Mouse (Mus musculus) CH12.LX (cell line): ENCODE data around the gene Ptp4a2. TPM values are rescaled to one million over a fixed set of nuclear protein-coding genes. Genes with fewer than 3 reads are reported as not detected.

Experiments used
- DNase-seq: peaks from one replicate; pipeline ENCODE4 v3.0.0-alpha.2; 2013; ENCODE audit errors: extremely low read depth
- H3K27ac ChIP-seq: 2 replicates; pipeline ENCODE4 v1.5.1; 2012; ENCODE audit warnings: low read depth, mild to moderate bottlenecking, control low read depth, moderate library complexity; ENCODE audit not compliant: insufficient read depth
- H3K27me3 ChIP-seq: replicated peaks from 2 replicates; pipeline ENCODE3; 2012; ENCODE audit warnings: inconsistent platforms
- H3K36me3 ChIP-seq, 2 experiments: replicated peaks in 1 of 2; 2 replicates each; pipeline versions ENCODE3 to v1.6.1; 2012; ENCODE audit warnings: inconsistent platforms in 1 of 2, low read length in 1 of 2, mild to moderate bottlenecking in 1 of 2, mixed read lengths in 1 of 2, moderate library complexity in 1 of 2; ENCODE audit not compliant: control insufficient read depth in 1 of 2, insufficient read depth in 1 of 2
- H3K4me1 ChIP-seq, 2 experiments: 2 replicates each; pipeline ENCODE4 v1.6.1; 2012; ENCODE audit warnings: inconsistent platforms in 1 of 2, moderate library complexity in 1 of 2; ENCODE audit not compliant: insufficient read depth in 2 of 2, control insufficient read depth in 1 of 2
- H3K4me2 ChIP-seq: 2 replicates; pipeline ENCODE4 v1.6.1; 2012; ENCODE audit warnings: low read depth, mild to moderate bottlenecking, control low read depth; ENCODE audit not compliant: poor library complexity, insufficient read depth, severe bottlenecking
- H3K4me3 ChIP-seq, 3 experiments: fragments of 150-350 bp in 1 of 3; sonication (generic) in 1 of 3; replicated peaks in 1 of 3; 2 replicates each; pipeline versions ENCODE3 to v1.5.1; 2011 to 2012; ENCODE audit warnings: low read depth in 2 of 3, low read length in 2 of 3, mild to moderate bottlenecking in 2 of 3, moderate library complexity in 2 of 3, control low read depth in 1 of 3, improper control_type of control experiment in 1 of 3, inconsistent platforms in 1 of 3, mixed read lengths in 1 of 3; ENCODE audit not compliant: poor library complexity in 1 of 3
- H3K79me2 ChIP-seq: replicated peaks from 2 replicates; pipeline ENCODE4 v1.6.1; 2012; ENCODE audit warnings: mild to moderate bottlenecking, moderate library complexity; ENCODE audit not compliant: control insufficient read depth, poor library complexity, insufficient read depth, severe bottlenecking; ENCODE audit errors: extremely low read depth
- H3K9ac ChIP-seq: 2 replicates; pipeline ENCODE4 v1.6.1; 2012; ENCODE audit warnings: low read depth, mild to moderate bottlenecking, control low read depth, moderate library complexity; ENCODE audit not compliant: insufficient read depth
- H3K9me3 ChIP-seq: replicated peaks from 2 replicates; pipeline ENCODE3; 2012; ENCODE audit warnings: low read length, inconsistent platforms, mixed read lengths
- BHLHE40 ChIP-seq: IDR thresholded peaks from 2 replicates; pipeline ENCODE4 v1.6.1; 2011; ENCODE audit warnings: mild to moderate bottlenecking, low read depth, low read length, improper control_type of control experiment
- CHD2 ChIP-seq: IDR thresholded peaks from 2 replicates; pipeline ENCODE4 v1.6.1; 2011; ENCODE audit warnings: low read length, improper control_type of control experiment
- E2F4 ChIP-seq: IDR thresholded peaks from 2 replicates; pipeline ENCODE4 v1.6.1; 2011; ENCODE audit warnings: low read depth, low read length, improper control_type of control experiment; ENCODE audit not compliant: insufficient replicate concordance
- EP300 ChIP-seq: IDR thresholded peaks from 2 replicates; pipeline ENCODE4 v1.6.1; 2011; ENCODE audit warnings: low read length, improper control_type of control experiment
- HCFC1 ChIP-seq: IDR thresholded peaks from 2 replicates; pipeline ENCODE4 v1.6.1; 2012; ENCODE audit warnings: low read depth, mild to moderate bottlenecking, inconsistent platforms, low read length, improper control_type of control experiment
- IRF4 ChIP-seq: IDR thresholded peaks from 2 replicates; pipeline ENCODE4 v1.6.1; 2014; ENCODE audit warnings: low read depth, mild to moderate bottlenecking, inconsistent platforms, low read length, improper control_type of control experiment
- MAFK ChIP-seq: IDR thresholded peaks from 2 replicates; pipeline ENCODE4 v1.6.1; 2011; ENCODE audit warnings: low read length, improper control_type of control experiment; ENCODE audit not compliant: insufficient replicate concordance
- MAX ChIP-seq: IDR thresholded peaks from 2 replicates; pipeline ENCODE4 v1.6.1; 2011; ENCODE audit warnings: low read length, improper control_type of control experiment
- MAZ ChIP-seq: IDR thresholded peaks from 2 replicates; pipeline ENCODE4 v1.6.1; 2012; ENCODE audit warnings: low read depth, mild to moderate bottlenecking, inconsistent platforms, low read length, improper control_type of control experiment, moderate library complexity
- MEF2A ChIP-seq: IDR thresholded peaks from 2 replicates; pipeline ENCODE4 v1.6.1; 2014; ENCODE audit warnings: low read depth, mild to moderate bottlenecking, inconsistent platforms, low read length, improper control_type of control experiment, borderline replicate concordance
- MYC ChIP-seq: IDR thresholded peaks from 2 replicates; pipeline ENCODE4 v1.6.1; 2011; ENCODE audit warnings: low read depth, mild to moderate bottlenecking, improper control_type of control experiment, low read length
- NRF1 ChIP-seq: IDR thresholded peaks from 2 replicates; pipeline ENCODE4 v1.6.1; 2014; ENCODE audit warnings: low read depth, mild to moderate bottlenecking, inconsistent platforms, low read length, improper control_type of control experiment, moderate library complexity
- PAX5 ChIP-seq: IDR thresholded peaks from 2 replicates; pipeline ENCODE4 v1.6.1; 2012; ENCODE audit warnings: low read length, inconsistent platforms, mixed read lengths
- POLR2A ChIP-seq: IDR thresholded peaks from 2 replicates; pipeline ENCODE4 v1.6.1; 2011; ENCODE audit warnings: low read depth, mild to moderate bottlenecking, improper control_type of control experiment, low read length
- POLR2AphosphoS2 ChIP-seq: IDR thresholded peaks from 2 replicates; pipeline ENCODE4 v1.6.1; 2011; ENCODE audit warnings: low read depth, low read length, improper control_type of control experiment
- SIN3A ChIP-seq: IDR thresholded peaks from 2 replicates; pipeline ENCODE4 v1.6.1; 2012; ENCODE audit warnings: low read length, improper control_type of control experiment, inconsistent platforms
- TBP ChIP-seq: conservative IDR thresholded peaks from 2 replicates; pipeline ENCODE4 v1.6.1; 2011; ENCODE audit warnings: low read depth, low read length, improper control_type of control experiment
- UBTF ChIP-seq: IDR thresholded peaks from 2 replicates; pipeline ENCODE4 v1.6.1; 2012; ENCODE audit warnings: low read depth, mild to moderate bottlenecking, inconsistent platforms, low read length, improper control_type of control experiment, moderate library complexity
- USF1 ChIP-seq: IDR thresholded peaks from 2 replicates; pipeline ENCODE4 v1.6.1; 2014; ENCODE audit warnings: low read depth, mild to moderate bottlenecking, inconsistent platforms, low read length, improper control_type of control experiment
- USF2 ChIP-seq: conservative IDR thresholded peaks from 2 replicates; pipeline ENCODE4 v1.6.1; 2011; ENCODE audit warnings: low read depth, low read length, improper control_type of control experiment
- ZKSCAN1 ChIP-seq: IDR thresholded peaks from 2 replicates; pipeline ENCODE4 v1.6.1; 2012; ENCODE audit warnings: low read depth, inconsistent platforms, low read length, improper control_type of control experiment, borderline replicate concordance
- ZMIZ1 ChIP-seq: IDR thresholded peaks from 2 replicates; pipeline ENCODE4 v1.6.1; 2012; ENCODE audit warnings: low read depth, mild to moderate bottlenecking, inconsistent platforms, low read length, improper control_type of control experiment
- ZNF384 ChIP-seq: IDR thresholded peaks from 2 replicates; pipeline ENCODE4 v1.6.1; 2012; ENCODE audit warnings: low read depth, low read length, improper control_type of control experiment, inconsistent platforms
- dilution Hi-C: fragments of 300-500 bp; cut with MboI; formaldehyde crosslinking; loops from 2 replicates; pipeline ENCODE4 v1.14.3; 2020; ENCODE audit warnings: low sequenced_read_pairs; ENCODE audit not compliant: extremely low pct_unique_long_range_greater_than_20kb, extremely low pct_ligation_motif_present
- in situ Hi-C: fragments of 300-500 bp; cut with MboI; formaldehyde crosslinking; loops from 3 replicates; pipeline ENCODE4 v1.14.3; 2019; ENCODE audit warnings: low sequenced_read_pairs, low pct_ligation_motif_present, low pct_unique_long_range_greater_than_20kb, mixed read lengths
- polyA plus RNA-seq: library from polyadenylated mRNA; unstranded; fragments of >175 nt; gene quantifications from 2 replicates; pipeline ENCODE4 v1.2.1, GENCODE M21; 2012; ENCODE audit warnings: low read depth; ENCODE audit not compliant: insufficient read length
- total RNA-seq, 2 experiments: library from RNA; depleted of rRNA; stranded (reverse); fragments of 300-350 nt in 1 of 2; fragments of >200 nt in 1 of 2; gene quantifications; 2 replicates each; pipeline ENCODE4 v1.2.3; 2012 to 2014

The Ptp4a2 gene
- total and polyA plus RNA-seq, 3 experiments = 113 to 415 (median 327) TPM

GRCm38 (mm10) chr4:129793713-129794329 lies 17.2 kb upstream of the Ptp4a2 start (continued):
- 0 out of 2 replicates have a peak, but pooled peaks have one; percentile 39 for TF ChIP-seq TBP
- peak; percentile 93; the same call in 1 of the 2 replicates for TF ChIP-seq MEF2A
- peak; percentile 80 for TF ChIP-seq MAFK
- peak; percentile 87 for TF ChIP-seq IRF4
- peak; percentile 97 for TF ChIP-seq EP300
- no peak for TF ChIP-seq POLR2AphosphoS2
- peak; percentile 84 for TF ChIP-seq CHD2
- no peak for TF ChIP-seq ZKSCAN1
- peak; percentile 44; the same call in 1 of the 2 replicates for TF ChIP-seq HCFC1

DNA sequence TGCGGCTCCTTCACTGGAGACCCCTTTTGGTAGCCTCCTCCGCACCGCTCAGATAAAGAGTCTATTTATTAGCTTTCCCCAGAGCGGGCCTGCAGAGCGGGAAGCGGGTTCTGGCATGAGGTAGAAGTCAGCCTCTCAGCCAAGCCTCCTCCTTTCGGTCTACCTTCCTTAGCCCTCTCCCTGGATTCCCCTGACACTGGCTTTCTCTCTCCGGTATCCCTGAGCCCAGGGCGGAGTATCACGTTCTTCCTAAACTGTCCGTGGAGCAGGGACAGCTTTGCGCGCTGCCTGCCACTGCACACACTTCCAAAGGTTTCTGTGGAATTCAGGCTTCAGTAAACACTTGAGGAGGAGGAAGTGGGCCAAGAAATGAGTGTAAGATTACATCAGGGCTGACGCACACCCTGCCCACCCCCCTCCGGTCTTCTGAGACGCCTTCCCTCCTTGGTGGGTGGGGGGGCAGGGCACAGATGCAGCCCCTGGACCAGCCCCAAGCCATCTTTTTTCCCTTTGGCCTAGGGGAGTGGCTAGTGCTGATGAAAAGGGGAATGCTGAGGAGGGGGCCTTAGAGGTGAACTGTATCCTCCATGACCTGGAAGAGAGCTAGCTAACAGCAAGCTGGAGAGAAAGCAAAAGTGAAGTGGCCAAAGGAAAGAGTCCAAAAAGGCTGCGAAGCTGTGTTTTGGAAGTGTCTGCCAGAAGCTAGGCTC lies 15.7 kb upstream of the Ptp4a2 start:
- Histone ChIP-seq H3K4me2 (no peak overlapping the region), H3K27me3 (no peaks in the 10 kb centered on the region), H3K9me3 (peaks cover 15% of the 10 kb centered on the region), H3K4me3 (no peak overlapping the region), H3K4me1 (peaks cover 28 to 51% of the 10 kb centered on the region in 2 experiments), H3K36me3 (no peaks in the 10 kb centered on the region), H3K27ac (no peak overlapping the region), H3K9ac (no peak overlapping the region), H3K79me2 (no peaks in the 10 kb centered on the region)
- no peak for DNase-seq
- in situ Hi-C loops (loop anchor here (25.0 kb wide), 1 partner anchor 292 kb away; no protein-coding TSS in a partner anchor), dilution Hi-C loops (no loop called here)
- TF ChIP-seq PAX5 = no peak
- no peak for TF ChIP-seq EP300
- no peak for TF ChIP-seq SIN3A
- TF ChIP-seq USF1 = no peak
- TF ChIP-seq MAZ = no peak
- TF ChIP-seq NRF1 = no peak
- TF ChIP-seq MYC = no peak
- TF ChIP-seq MAX = no peak
- no peak for TF ChIP-seq USF2
- TF ChIP-seq CHD2 = no peak
- no peak for TF ChIP-seq ZNF384
- TF ChIP-seq ZMIZ1 = no peak
- no peak for TF ChIP-seq POLR2A
- TF ChIP-seq IRF4 = no peak
- no peak for TF ChIP-seq POLR2AphosphoS2
- TF ChIP-seq BHLHE40 = no peak
- TF ChIP-seq E2F4 = no peak
- no peak for TF ChIP-seq UBTF
- TF ChIP-seq ZKSCAN1 = no peak
